Mouse (Mus musculus) right cerebral cortex, postnatal 10 days (tissue): ENCODE results near the gene Atl1.
A peak's percentile ranks its signal among the peaks of the same experiment; 100 is the strongest.

ENCODE experiments used
- DNase-seq, 2 experiments: peaks; one replicate each; pipeline ENCODE4 v3.0.0; 2021; ENCODE audit warnings: low spot score in 2 of 2

Gene Atl1

GRCm38 (mm10) chr12:69892371-69893251 lies at the start of gene Atl1, which contains the start of gene Map4k5:
Atl1 (plus strand) TSS chr12:69892614.
Map4k5 (minus strand) TSS chr12:69893200.
- peak; percentile 93 for DNase-seq

GRCm38 (mm10) chr12:69843531-69844445 lies 48.6 kb upstream of the Atl1 start:
- peak; percentile 63 to 76 for DNase-seq

GRCm38 (mm10) chr12:69845722-69846121 lies 46.7 kb upstream of the Atl1 start:
- DNase-seq: no peak

GRCm38 (mm10) chr12:69846499-69846898 lies 45.9 kb upstream of the Atl1 start:
- no peak for DNase-seq

- DNase-seq: no peak
Measured at GRCm38 (mm10) chr12:69848083-69848878, 44.1 kb upstream of the Atl1 start.

GRCm38 (mm10) chr12:69852288-69852687 lies 40.1 kb upstream of the Atl1 start:
- DNase-seq: no peak

- DNase-seq: no peak
Measured at GRCm38 (mm10) chr12:69853387-69853786, 39.0 kb upstream of the Atl1 start.

GRCm38 (mm10) chr12:69853942-69854341 lies 38.5 kb upstream of the Atl1 start:
- DNase-seq: no peak

GRCm38 (mm10) chr12:69855641-69856300 lies 36.6 kb upstream of the Atl1 start:
- no peak for DNase-seq

- DNase-seq: no peak
Measured at GRCm38 (mm10) chr12:69856398-69856797, 36.0 kb upstream of the Atl1 start.

GRCm38 (mm10) chr12:69857597-69857996 lies 34.8 kb upstream of the Atl1 start:
- no peak for DNase-seq

GRCm38 (mm10) chr12:69858847-69859246 lies 33.6 kb upstream of the Atl1 start:
- DNase-seq: no peak

- no peak for DNase-seq
Measured at GRCm38 (mm10) chr12:69863505-69863904, 28.9 kb upstream of the Atl1 start.

- DNase-seq: no peak
Measured at GRCm38 (mm10) chr12:69864164-69864692, 28.2 kb upstream of the Atl1 start.

GRCm38 (mm10) chr12:69867338-69867737 lies 25.1 kb upstream of the Atl1 start:
- no peak for DNase-seq

GRCm38 (mm10) chr12:69871632-69872031 lies 20.8 kb upstream of the Atl1 start:
- no peak for DNase-seq

GRCm38 (mm10) chr12:69877842-69878363 lies 14.5 kb upstream of the Atl1 start:
- no peak for DNase-seq

- DNase-seq: no peak
Measured at GRCm38 (mm10) chr12:69879172-69879665, 13.2 kb upstream of the Atl1 start.

- DNase-seq: no peak
Measured at GRCm38 (mm10) chr12:69879739-69880138, 12.7 kb upstream of the Atl1 start.

- DNase-seq: no peak
Measured at GRCm38 (mm10) chr12:69881198-69881905, 11.1 kb upstream of the Atl1 start.
